19 mouse cellular contexts compared by ENCODE assay signal in genomic region chr14:121658537-121658936, GRCm38 (mm10).
"Had no signal": no experiment of that assay in that cellular context is flagged by ENCODE, and none has a peak within 500 bp of the region (broad histone marks: within the 10 kb centered on the region; RNA-seq: fewer than 3 reads in every experiment).

No protein-coding gene starts in this region.

- H3K4me2 ChIP-seq: limb, embryonic 12.5 days; limb, embryonic 15.5 days; liver, embryonic 11.5 days; lung, embryonic 14.5 days; midbrain, embryonic 13.5 days; neural tube, embryonic 13.5 days; stomach, embryonic 15.5 days had no signal

- DNase-seq: left cerebral cortex, postnatal 4 days; liver, postnatal 0 days; retina, postnatal 1 day; right cerebral cortex, postnatal 25 days; spleen, adult 18-20 months; thymus, postnatal 25 days had no signal

- H3K4me3 ChIP-seq: limb, embryonic 12.5 days; limb, embryonic 15.5 days; megakaryocyte, embryonic 14.5 days; midbrain, embryonic 10.5 days; midbrain, embryonic 13.5 days; myocyte; neural tube, embryonic 13.5 days; stomach, embryonic 15.5 days had no signal

- H3K4me1 ChIP-seq: midbrain, embryonic 10.5 days; midbrain, embryonic 13.5 days; neural tube, embryonic 13.5 days had no signal

- H3K9ac ChIP-seq: limb, embryonic 12.5 days; limb, embryonic 15.5 days; liver, embryonic 14.5 days; liver, postnatal 0 days; lung, embryonic 14.5 days; midbrain, embryonic 13.5 days; neural tube, embryonic 13.5 days; stomach, embryonic 15.5 days had no signal

- H3K27me3 ChIP-seq: limb, embryonic 12.5 days; limb, embryonic 15.5 days; midbrain, embryonic 13.5 days; neural tube, embryonic 13.5 days; stomach, embryonic 15.5 days had no signal

- H3K36me3 ChIP-seq: limb, embryonic 12.5 days; midbrain, embryonic 10.5 days; midbrain, embryonic 13.5 days; neural tube, embryonic 13.5 days had no signal

- H3K9me3 ChIP-seq: limb, embryonic 12.5 days; limb, embryonic 15.5 days; midbrain, embryonic 10.5 days; midbrain, embryonic 13.5 days; neural tube, embryonic 13.5 days; stomach, embryonic 15.5 days had no signal

- H3K27ac ChIP-seq: limb, embryonic 12.5 days; limb, embryonic 15.5 days; liver, embryonic 14.5 days; midbrain, embryonic 10.5 days; midbrain, embryonic 13.5 days; neural tube, embryonic 13.5 days; stomach, embryonic 15.5 days had no signal

- ATAC-seq: intestine, postnatal 0 days; liver, postnatal 0 days; midbrain, embryonic 13.5 days; midbrain, embryonic 16.5 days had no signal
